Mouse (Mus musculus): Measurements from ENCODE around the gene Olig1. TPM values are rescaled to one million over a fixed set of nuclear protein-coding genes. Genes with fewer than 3 reads are reported as not detected.

Olig1 gene
- total RNA-seq (2023): not detected in 4 replicates

DNA sequence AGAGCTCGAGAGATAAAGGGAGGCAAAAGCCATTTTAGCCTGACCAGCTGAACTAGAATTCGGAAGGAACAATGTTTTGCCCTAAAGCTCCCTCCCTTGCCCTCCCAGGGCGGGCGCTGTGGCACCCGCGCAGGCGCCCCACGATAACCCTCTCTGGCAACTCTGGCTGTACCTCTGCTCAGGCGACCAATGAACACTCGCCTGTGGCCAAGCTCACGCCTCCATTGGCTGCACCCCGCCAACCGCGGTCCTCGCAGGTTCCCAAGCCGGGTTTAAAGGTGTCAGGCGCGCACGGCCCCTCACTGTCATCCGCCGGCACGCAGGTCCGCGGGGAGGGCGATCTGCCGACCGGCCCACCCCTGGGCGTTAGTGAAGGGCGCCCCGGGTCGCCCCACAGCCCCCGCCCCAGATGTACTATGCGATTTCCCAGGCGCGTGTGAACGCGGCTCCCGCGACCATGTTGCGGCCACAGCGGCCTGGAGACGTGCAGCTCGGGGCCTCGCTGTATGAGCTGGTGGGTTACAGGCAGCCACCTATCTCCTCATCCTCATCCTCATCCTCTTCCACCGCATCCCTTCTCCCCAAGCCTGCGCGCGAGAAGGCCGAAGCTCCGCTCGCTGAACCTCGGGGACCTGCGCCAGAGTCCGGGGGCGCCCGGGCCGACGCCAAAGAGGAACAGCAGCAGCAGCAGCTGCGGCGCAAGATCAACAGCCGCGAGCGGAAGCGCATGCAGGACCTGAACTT is at the start of gene Olig1:
Gene Olig1, plus strand, starts transcription at position 305 of the 744 bp plus-strand sequence.

DNA sequence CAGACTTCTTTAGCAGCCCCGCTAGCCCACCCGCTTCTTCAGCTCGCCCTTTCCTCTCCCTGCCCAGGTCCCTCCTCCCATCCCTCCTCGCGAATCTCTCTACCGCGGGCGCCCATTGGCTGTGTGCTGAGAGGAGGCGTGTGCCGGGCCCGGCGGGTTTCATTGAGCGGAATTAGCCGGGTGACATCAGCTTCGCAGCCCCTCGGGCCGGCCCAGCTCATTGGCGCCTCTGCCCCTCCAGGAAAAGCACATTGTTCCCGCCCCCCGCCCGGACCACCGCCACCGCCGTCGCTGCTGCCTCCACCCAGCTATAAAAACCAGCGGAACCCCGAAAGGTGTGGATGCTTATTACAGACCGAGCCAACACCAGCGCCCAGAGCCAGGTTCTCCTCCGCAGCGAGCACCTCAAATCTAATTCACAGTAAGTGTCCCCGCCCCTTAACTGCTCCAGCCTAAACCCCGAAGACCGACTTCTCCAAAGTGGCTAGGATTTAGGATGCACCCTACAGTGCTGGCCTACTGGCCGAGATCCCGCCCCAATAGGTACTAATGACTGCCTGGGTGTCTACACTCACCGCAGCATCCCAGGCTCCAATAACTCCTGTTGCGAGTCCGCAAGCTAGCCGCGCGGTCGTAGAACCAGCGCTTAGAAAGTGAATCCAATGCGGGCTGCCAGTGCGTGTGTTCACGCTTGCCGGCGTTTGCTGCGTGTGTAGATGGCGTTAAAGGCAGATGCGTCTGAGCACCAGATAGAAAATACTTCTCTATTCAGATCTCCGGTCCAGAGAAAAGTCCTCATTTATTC is 44.1 kb upstream of the Olig1 start, which contains the start of gene Olig2:
Gene Olig2, plus strand, starts transcription at position 225 of the 805 bp plus-strand sequence.

Other genes with a start within 250 kb of the Olig1 start
- 109 to 120 TPM (median 115 TPM) in 4 replicates for gene Paxbp1, start 225.2 kb upstream of the Olig1 start, total RNA-seq (2023)
- gene 4932438H23Rik, start 174.7 kb upstream of the Olig1 start, total RNA-seq (2023): not detected in 4 replicates
- gene Olig2, start 44.3 kb upstream of the Olig1 start, total RNA-seq (2023): 0.36 TPM in 1 of 4 replicates, not detected in the others
- gene Ifnar2, start 103.0 kb downstream of the Olig1 start, total RNA-seq (2023): 46.9 to 59.1 TPM (median 47.7 TPM) in 4 replicates
- gene Gm21970, start 121.9 kb downstream of the Olig1 start, total RNA-seq (2023): not detected in 4 replicates
- 88.9 to 102 TPM (median 91.6 TPM) in 4 replicates for gene Il10rb, start 136.4 kb downstream of the Olig1 start, total RNA-seq (2023)
- gene Ifnar1, start 215.5 kb downstream of the Olig1 start, total RNA-seq (2023): 156 to 189 TPM (median 162 TPM) in 4 replicates

All from B cell, adult 62 days (primary cell).